Mouse (Mus musculus) stomach, embryonic 15.5 days (tissue): Measurements from ENCODE around the gene Fads6. TPM values are rescaled to one million over a fixed set of nuclear protein-coding genes. Genes with fewer than 3 reads are reported as not detected.
A peak's percentile ranks its signal among the peaks of the same experiment; 100 is the strongest.

Source experiments
- ATAC-seq: fragments of 200-750 bp; cut with Nextera tagmentation; 2 replicates; pipeline ENCODE4 v1.8.0; 2017; ENCODE audit warnings: low read depth, moderate number of reproducible peaks, moderate TSS enrichment; ENCODE audit not compliant: insufficient read depth, low FRiP score
- H3K27ac ChIP-seq: fragments of 300-500 bp; sonication (generic); 2 replicates; pipeline ENCODE4 v1.5.1; 2015; ENCODE audit warnings: mild to moderate bottlenecking, inconsistent platforms
- H3K27me3 ChIP-seq: fragments of 300-500 bp; sonication (generic); replicated peaks from 2 replicates; pipeline ENCODE4 v1.6.1; 2015; ENCODE audit warnings: inconsistent platforms
- H3K36me3 ChIP-seq: fragments of 300-500 bp; sonication (generic); 2 replicates; pipeline ENCODE4 v1.6.1; 2015; ENCODE audit warnings: inconsistent platforms
- H3K4me1 ChIP-seq: fragments of 300-500 bp; sonication (generic); 2 replicates; pipeline ENCODE4 v1.6.1; 2015; ENCODE audit warnings: inconsistent platforms
- H3K4me2 ChIP-seq: fragments of 300-500 bp; sonication (generic); 2 replicates; pipeline ENCODE4 v1.6.1; 2015; ENCODE audit warnings: mild to moderate bottlenecking, inconsistent platforms
- H3K4me3 ChIP-seq: fragments of 300-500 bp; sonication (generic); replicated peaks from 2 replicates; pipeline ENCODE4 v1.5.1; 2015; ENCODE audit warnings: inconsistent platforms
- H3K9ac ChIP-seq: fragments of 300-500 bp; sonication (generic); 2 replicates; pipeline ENCODE4 v1.6.1; 2015; ENCODE audit warnings: inconsistent platforms
- H3K9me3 ChIP-seq: fragments of 300-500 bp; sonication (generic); 2 replicates; pipeline ENCODE4 v1.6.1; 2016; ENCODE audit warnings: inconsistent platforms
- WGBS: fragments of 180-500 bp; shearing (Covaris S2); methylation state at CpG from one replicate; pipeline ENCODE4 v1.1.7; 2015; 5-methylcytosine and 5-hydroxymethylcytosine counted together
- polyA plus RNA-seq: library from polyadenylated mRNA; unstranded; fragments of >200 nt; fragmentation: Nextera tagmentation; extraction: Ambion mirVana; gene quantifications from 2 replicates; pipeline ENCODE4 v1.2.1, GENCODE M21; 2015

Fads6 gene
- polyA plus RNA-seq, 1 experiment from 2014 or later = 2.0 TPM

DNA sequence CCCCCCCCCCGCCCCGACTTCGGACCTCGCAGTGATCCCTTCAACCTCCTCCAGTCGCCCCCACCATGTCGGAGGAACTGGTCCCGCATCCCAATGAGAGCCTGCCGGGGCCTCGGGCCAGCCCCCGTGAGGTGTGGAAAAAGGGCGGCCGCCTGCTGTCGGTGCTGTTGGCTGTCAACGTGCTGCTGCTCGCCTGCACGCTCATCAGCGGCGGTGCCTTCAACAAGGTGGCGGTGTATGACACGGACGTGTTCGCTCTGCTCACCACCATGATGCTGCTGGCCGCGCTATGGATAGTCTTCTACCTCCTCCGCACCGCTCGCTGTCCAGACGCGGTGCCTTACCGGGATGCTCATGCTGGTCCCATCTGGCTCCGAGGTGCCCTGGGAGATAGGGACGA, 25.9 kb upstream of the Fads6 start:
- Histone ChIP-seq H3K36me3 (no peaks in the 10 kb centered on the region), H3K4me1 (peaks cover 11% of the 10 kb centered on the region; the same call in 1 of the 2 replicates), H3K27me3 (peaks cover 67% of the 10 kb centered on the region), H3K9ac (no peak overlapping the region), H3K9me3 (no peaks in the 10 kb centered on the region), H3K4me2 (no peak overlapping the region), H3K4me3 (no peak overlapping the region), H3K27ac (no peak overlapping the region)
- no peak for ATAC-seq
- 17% methylated on average over 32 of the region's 32 CpGs for WGBS

DNA sequence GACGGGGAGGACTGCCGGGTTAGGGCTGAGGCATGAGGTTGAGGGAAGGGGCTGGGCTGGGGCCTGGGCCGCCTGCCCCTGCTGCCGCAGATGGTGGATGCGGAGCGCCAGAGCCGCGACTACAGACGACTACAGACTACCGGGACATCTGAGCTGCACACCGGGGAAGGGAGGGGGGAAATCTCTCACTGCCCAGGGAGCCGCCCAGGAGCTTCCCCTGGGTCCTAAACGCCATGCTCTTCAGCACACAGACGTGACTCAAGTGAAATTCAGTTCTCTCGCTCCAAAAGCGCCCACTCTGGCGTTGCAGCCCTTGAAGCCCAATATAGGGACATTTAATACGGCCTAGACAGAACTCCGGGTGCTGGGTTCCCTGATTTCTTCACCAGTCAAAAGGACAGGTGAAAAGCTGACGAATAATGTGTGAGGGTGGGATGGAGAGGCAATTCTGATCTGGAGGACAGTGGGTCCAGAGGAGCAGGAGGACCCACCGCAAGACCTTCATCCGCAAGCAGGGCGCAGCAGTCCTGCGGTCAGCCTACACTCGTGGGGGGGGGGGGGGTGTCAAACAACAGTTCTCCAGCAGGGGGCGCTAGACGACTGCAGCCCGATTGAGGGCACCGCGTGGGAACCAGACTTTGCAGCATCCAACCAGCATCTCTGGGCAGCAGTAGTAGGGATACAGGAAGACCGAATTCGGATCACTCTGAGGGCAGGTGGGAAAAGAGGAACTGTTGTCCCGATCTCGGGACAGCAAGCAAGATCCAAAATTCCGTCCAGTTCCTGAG, 24.6 kb upstream of the Fads6 start, which contains the start of gene Ush1g:
Ush1g (minus strand) TSS at position 136 of the 788 bp plus-strand sequence.
- Histone ChIP-seq H3K27ac (no peak within 1 kb of the TSS), H3K9me3 (no peaks in the 10 kb centered on the region), H3K4me1 (peaks cover 11% of the 10 kb centered on the region; the same call in 1 of the 2 replicates), H3K9ac (no peak within 1 kb of the TSS), H3K27me3 (peaks cover 79% of the 10 kb centered on the region), H3K4me2 (peak within 1 kb of the TSS; percentile 24), H3K4me3 (peak within 1 kb of the TSS; percentile 17), H3K36me3 (no peaks in the 10 kb centered on the region)
- WGBS = 4% methylated on average over 35 of the region's 35 CpGs
- no peak for ATAC-seq

GRCm38 (mm10) chr11:115319704-115320383, 22.4 kb upstream of the Fads6 start:
- peaks cover 11% of the 10 kb centered on the region; the same call in 1 of the 2 replicates for H3K4me1 ChIP-seq
- H3K4me2 ChIP-seq = no peak overlapping the region
- no peak overlapping the region for H3K27ac ChIP-seq
- 10% methylated on average over 18 of the region's 18 CpGs for WGBS
- H3K36me3 ChIP-seq = no peaks in the 10 kb centered on the region
- H3K27me3 ChIP-seq = peaks cover 92% of the 10 kb centered on the region
- no peak overlapping the region for H3K9ac ChIP-seq
- ATAC-seq = peak; percentile 23; the same call in 1 of the 2 replicates
- H3K4me3 ChIP-seq = no peak overlapping the region
- H3K9me3 ChIP-seq = no peaks in the 10 kb centered on the region

DNA sequence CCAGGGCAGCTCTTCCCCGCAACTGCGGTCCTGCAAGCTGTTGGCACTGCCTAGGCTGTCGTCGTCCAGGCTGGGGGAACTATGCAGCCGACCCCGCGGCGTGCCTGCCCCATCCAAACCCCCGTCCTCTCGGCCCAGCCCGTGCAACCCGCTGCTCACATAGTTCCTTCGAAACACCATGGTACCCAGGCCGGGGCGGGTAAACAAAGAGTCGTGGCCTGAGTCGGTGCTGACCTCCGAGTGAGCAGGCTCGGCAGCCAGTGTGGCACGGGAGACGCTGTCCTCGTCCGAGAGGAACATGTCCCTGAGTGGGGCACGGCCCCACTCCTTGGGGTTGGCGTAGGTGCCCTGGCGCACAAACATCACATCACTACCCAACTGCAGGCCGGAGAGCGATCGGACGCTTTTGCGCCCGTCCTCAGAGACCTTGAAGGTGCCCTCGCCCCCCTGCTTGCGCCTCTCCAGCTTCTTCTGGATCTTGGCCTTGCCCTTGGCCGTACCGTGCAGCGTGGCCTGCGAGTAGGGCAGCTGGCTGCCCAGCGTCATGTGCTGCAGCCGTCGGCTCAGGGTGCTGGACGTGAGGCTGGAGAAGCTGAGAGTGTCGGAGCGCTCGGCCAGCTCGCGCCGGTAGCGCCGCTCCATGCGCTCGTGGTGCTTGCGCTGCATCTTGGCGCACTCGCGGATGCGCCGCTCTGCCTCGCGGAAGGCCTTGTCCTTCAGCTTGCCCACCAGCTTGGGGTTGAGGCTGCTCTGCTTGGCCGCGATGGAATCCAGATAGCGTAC, 21.0 kb upstream of the Fads6 start:
- H3K4me1 ChIP-seq = peaks cover 11% of the 10 kb centered on the region; the same call in 1 of the 2 replicates
- no peak for ATAC-seq
- WGBS = 5% methylated on average over 63 of the region's 63 CpGs
- H3K4me2 ChIP-seq = no peak overlapping the region
- H3K27me3 ChIP-seq = peaks cover 89% of the 10 kb centered on the region
- no peaks in the 10 kb centered on the region for H3K9me3 ChIP-seq
- no peaks in the 10 kb centered on the region for H3K36me3 ChIP-seq
- H3K4me3 ChIP-seq = no peak overlapping the region
- H3K27ac ChIP-seq = no peak overlapping the region
- H3K9ac ChIP-seq = no peak overlapping the region

- WGBS = 60% methylated on average over 7 of the region's 7 CpGs
- ATAC-seq = no peak
Measured at GRCm38 (mm10) chr11:115317204-115317603, 19.7 kb upstream of the Fads6 start.

DNA sequence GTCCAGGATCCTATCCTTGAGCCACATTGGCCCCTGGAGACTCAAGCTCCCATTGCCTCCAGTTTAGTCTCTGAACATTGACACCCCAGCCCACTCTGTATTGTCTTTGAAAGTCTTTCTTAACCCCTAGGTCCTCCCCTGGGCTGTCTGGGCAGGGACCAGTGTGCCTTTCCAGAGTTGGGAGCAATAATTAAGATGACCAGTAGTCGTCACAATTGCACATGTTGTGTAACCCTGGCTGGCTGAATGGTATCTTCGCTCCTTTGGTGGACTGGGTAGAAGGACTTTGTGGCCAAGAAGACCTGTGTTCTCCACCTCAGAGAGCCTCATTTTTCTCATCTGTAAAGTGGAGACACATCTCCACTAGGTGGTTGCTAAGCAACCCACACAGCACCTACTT, 16.8 kb upstream of the Fads6 start:
- Histone ChIP-seq H3K9me3 (no peaks in the 10 kb centered on the region), H3K4me1 (0 out of 2 replicates have a peak, but pooled peaks cover 4% of the 10 kb centered on the region), H3K4me3 (no peak overlapping the region), H3K27me3 (peaks cover 50% of the 10 kb centered on the region), H3K4me2 (no peak overlapping the region), H3K9ac (no peak overlapping the region), H3K27ac (no peak overlapping the region), H3K36me3 (no peaks in the 10 kb centered on the region)
- ATAC-seq = no peak
- whole genome bisulfite sequencing = 35% methylated on average over 2 of the region's 2 CpGs

More at GRCm38 (mm10) chr11:115317204-115317603, 19.7 kb upstream of the Fads6 start:
- no peaks in the 10 kb centered on the region for H3K9me3 ChIP-seq
- H3K9ac ChIP-seq = no peak overlapping the region
- H3K27ac ChIP-seq = no peak overlapping the region
- H3K4me2 ChIP-seq = no peak overlapping the region
- no peak overlapping the region for H3K4me3 ChIP-seq
- peaks cover 78% of the 10 kb centered on the region for H3K27me3 ChIP-seq
- peaks cover 10% of the 10 kb centered on the region; the same call in 1 of the 2 replicates for H3K4me1 ChIP-seq
- H3K36me3 ChIP-seq = no peaks in the 10 kb centered on the region

- H3K4me3 ChIP-seq = no peak overlapping the region
- no peak overlapping the region for H3K27ac ChIP-seq
- H3K27me3 ChIP-seq = peaks cover 5% of the 10 kb centered on the region; the same call in 1 of the 2 replicates
- H3K9ac ChIP-seq = no peak overlapping the region
- H3K36me3 ChIP-seq = no peaks in the 10 kb centered on the region
- 0 out of 2 replicates have a peak, but pooled peaks cover 5% of the 10 kb centered on the region for H3K4me1 ChIP-seq
- H3K4me2 ChIP-seq = no peak overlapping the region
- ATAC-seq = no peak
- H3K9me3 ChIP-seq = no peaks in the 10 kb centered on the region
- 68% methylated on average over 1 of the region's 1 CpGs for WGBS
Measured at GRCm38 (mm10) chr11:115308781-115309180, 11.3 kb upstream of the Fads6 start.

- WGBS = 27% methylated on average over 8 of the region's 8 CpGs
- H3K9me3 ChIP-seq = no peaks in the 10 kb centered on the region
- ATAC-seq = no peak
Measured at GRCm38 (mm10) chr11:115306863-115307262, 9.4 kb upstream of the Fads6 start, which contains the start of gene Otop2. TSS of gene Otop2 (plus strand) at chr11:115307163.

DNA sequence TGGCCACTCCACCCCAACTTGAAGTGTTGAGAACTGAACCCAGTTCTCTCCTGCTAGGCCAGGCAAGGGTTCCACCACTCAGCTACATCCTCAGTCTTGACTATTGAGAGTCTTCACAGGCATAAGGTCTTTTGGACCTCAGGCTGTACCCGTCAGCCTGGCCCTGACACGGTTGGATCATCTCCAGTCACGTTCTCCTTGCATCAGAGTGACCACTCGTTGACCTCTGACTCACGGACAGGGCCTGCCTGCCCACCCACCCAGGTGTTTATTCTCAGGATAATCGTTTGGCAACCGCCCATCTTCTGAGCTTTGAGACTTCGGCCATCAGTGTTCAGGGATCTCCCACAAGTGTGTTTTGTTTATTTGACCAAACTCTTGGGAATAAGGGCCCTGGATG, 5.7 kb upstream of the Fads6 start:
- no peak for ATAC-seq
- Histone ChIP-seq H3K4me2 (no peak overlapping the region), H3K36me3 (no peaks in the 10 kb centered on the region), H3K9ac (no peak overlapping the region), H3K4me1 (0 out of 2 replicates have a peak, but pooled peaks cover 5% of the 10 kb centered on the region), H3K27me3 (peaks cover 10% of the 10 kb centered on the region; the same call in 1 of the 2 replicates), H3K4me3 (no peak overlapping the region), H3K27ac (no peak overlapping the region), H3K9me3 (no peaks in the 10 kb centered on the region)
- 24% methylated on average over 8 of the region's 8 CpGs for WGBS

More at GRCm38 (mm10) chr11:115306863-115307262, 9.4 kb upstream of the Fads6 start, which contains the start of gene Otop2:
- Histone ChIP-seq H3K4me3 (no peak within 1 kb of the TSS), H3K4me2 (no peak within 1 kb of the TSS), H3K4me1 (0 out of 2 replicates have a peak, but pooled peaks cover 5% of the 10 kb centered on the region), H3K27ac (no peak within 1 kb of the TSS), H3K36me3 (no peaks in the 10 kb centered on the region), H3K9ac (no peak within 1 kb of the TSS), H3K27me3 (0 out of 2 replicates have a peak, but pooled peaks cover 5% of the 10 kb centered on the region)

- no peak overlapping the region for H3K4me2 ChIP-seq
- H3K9ac ChIP-seq = no peak overlapping the region
- H3K4me3 ChIP-seq = no peak overlapping the region
- no peak for ATAC-seq
- H3K9me3 ChIP-seq = no peaks in the 10 kb centered on the region
- H3K4me1 ChIP-seq = peaks cover 4% of the 10 kb centered on the region; the same call in 1 of the 2 replicates
- no peak overlapping the region for H3K27ac ChIP-seq
- peaks cover 6% of the 10 kb centered on the region for H3K27me3 ChIP-seq
- 74% methylated on average over 2 of the region's 2 CpGs for WGBS
- H3K36me3 ChIP-seq = no peaks in the 10 kb centered on the region
Measured at GRCm38 (mm10) chr11:115301351-115301750, 3.9 kb upstream of the Fads6 start.

- no peak overlapping the region for H3K9ac ChIP-seq
- H3K4me2 ChIP-seq = no peak overlapping the region
- no peak overlapping the region for H3K27ac ChIP-seq
- WGBS = 87% methylated on average over 4 of the region's 4 CpGs
- peaks cover 4% of the 10 kb centered on the region; the same call in 1 of the 2 replicates for H3K4me1 ChIP-seq
- no peak overlapping the region for H3K4me3 ChIP-seq
- no peaks in the 10 kb centered on the region for H3K36me3 ChIP-seq
- ATAC-seq = no peak
- no peaks in the 10 kb centered on the region for H3K9me3 ChIP-seq
- peaks cover 6% of the 10 kb centered on the region for H3K27me3 ChIP-seq
Measured at GRCm38 (mm10) chr11:115300745-115301144, 3.3 kb upstream of the Fads6 start.
